Mouse (Mus musculus) T-helper 1 cell (primary cell): ENCODE measurements around the gene Wfdc1.

Experiments
- in situ Hi-C: fragments of 300-600 bp; cut with MboI, MseI; formaldehyde crosslinking; loops from one replicate; pipeline ENCODE4 v1.15.1; 2025; ENCODE audit warnings: high pct_unique_total_duplicates

Gene Wfdc1

GRCm38 (mm10) chr8:119666219-119666951 is at the start of gene Wfdc1:
Wfdc1 (plus strand) TSS chr8:119666365.
- in situ Hi-C loops = no loop called here

- in situ Hi-C loops = no loop called here
Measured at GRCm38 (mm10) chr8:119616811-119617210, 49.4 kb upstream of the Wfdc1 start.

GRCm38 (mm10) chr8:119617586-119617985 is 48.6 kb upstream of the Wfdc1 start:
- in situ Hi-C loops = no loop called here

- in situ Hi-C loops = no loop called here
Measured at GRCm38 (mm10) chr8:119618887-119619286, 47.3 kb upstream of the Wfdc1 start.

GRCm38 (mm10) chr8:119620116-119620840 is 45.9 kb upstream of the Wfdc1 start:
- in situ Hi-C loops = no loop called here

- in situ Hi-C loops = no loop called here
Measured at GRCm38 (mm10) chr8:119620848-119621465, 45.2 kb upstream of the Wfdc1 start.

- in situ Hi-C loops = no loop called here
Measured at GRCm38 (mm10) chr8:119622555-119622954, 43.6 kb upstream of the Wfdc1 start.

GRCm38 (mm10) chr8:119623061-119623460 is 43.1 kb upstream of the Wfdc1 start:
- in situ Hi-C loops = no loop called here

- in situ Hi-C loops = no loop called here
Measured at GRCm38 (mm10) chr8:119623744-119624143, 42.4 kb upstream of the Wfdc1 start.

- in situ Hi-C loops = loop anchor here (25.0 kb wide), 1 partner anchor 1713 kb away; no protein-coding TSS in a partner anchor
Measured at GRCm38 (mm10) chr8:119624916-119625315, 41.2 kb upstream of the Wfdc1 start.

- in situ Hi-C loops = loop anchor here (25.0 kb wide), 1 partner anchor 1713 kb away; no protein-coding TSS in a partner anchor
Measured at GRCm38 (mm10) chr8:119625788-119626187, 40.4 kb upstream of the Wfdc1 start.

GRCm38 (mm10) chr8:119627199-119627598 is 39.0 kb upstream of the Wfdc1 start:
- in situ Hi-C loops = loop anchor here (25.0 kb wide), 1 partner anchor 1715 kb away; no protein-coding TSS in a partner anchor

- in situ Hi-C loops = loop anchor here (25.0 kb wide), 1 partner anchor 1715 kb away; no protein-coding TSS in a partner anchor
Measured at GRCm38 (mm10) chr8:119627613-119628359, 38.4 kb upstream of the Wfdc1 start.

- in situ Hi-C loops = loop anchor here (25.0 kb wide), 1 partner anchor 1719 kb away; no protein-coding TSS in a partner anchor
Measured at GRCm38 (mm10) chr8:119630841-119631240, 35.3 kb upstream of the Wfdc1 start.

GRCm38 (mm10) chr8:119632246-119632645 is 33.9 kb upstream of the Wfdc1 start:
- in situ Hi-C loops = loop anchor here (25.0 kb wide), 1 partner anchor 1720 kb away; no protein-coding TSS in a partner anchor

- in situ Hi-C loops = loop anchor here (25.0 kb wide), 1 partner anchor 1721 kb away; no protein-coding TSS in a partner anchor
Measured at GRCm38 (mm10) chr8:119632909-119633308, 33.3 kb upstream of the Wfdc1 start.

- in situ Hi-C loops = loop anchor here (25.0 kb wide), 1 partner anchor 1722 kb away; no protein-coding TSS in a partner anchor
Measured at GRCm38 (mm10) chr8:119634616-119635336, 31.4 kb upstream of the Wfdc1 start.

- in situ Hi-C loops = loop anchor here (25.0 kb wide), 1 partner anchor 1723 kb away; no protein-coding TSS in a partner anchor
Measured at GRCm38 (mm10) chr8:119635378-119635777, 30.8 kb upstream of the Wfdc1 start, which contains the start of gene Kcng4. Kcng4 (minus strand) TSS chr8:119635680.

GRCm38 (mm10) chr8:119635958-119636357 is 30.2 kb upstream of the Wfdc1 start:
- in situ Hi-C loops = loop anchor here (25.0 kb wide), 1 partner anchor 1724 kb away; no protein-coding TSS in a partner anchor

- in situ Hi-C loops = loop anchor here (25.0 kb wide), 1 partner anchor 1724 kb away; no protein-coding TSS in a partner anchor
Measured at GRCm38 (mm10) chr8:119636766-119637165, 29.4 kb upstream of the Wfdc1 start.
